Mouse (Mus musculus): Measurements from ENCODE around the gene Nisch. TPM values are rescaled to one million over a fixed set of nuclear protein-coding genes. Genes with fewer than 3 reads are reported as not detected.

The Nisch gene
- polyA plus RNA-seq, 1 experiment from 2014 or later = 407 TPM

GRCm38 (mm10) chr14:31200038-31200437 lies 16.7 kb downstream of the Nisch start:
- Histone ChIP-seq H3K36me3 (peaks cover 77% of the 10 kb centered on the region), H3K4me3 (replicated peaks) (no peak overlapping the region), H3K9ac (no peak overlapping the region), H3K9me3 (replicated peaks) (no peaks in the 10 kb centered on the region), H3K4me2 (replicated peaks) (no peak overlapping the region), H3K4me1 (peaks cover 32% of the 10 kb centered on the region), H3K27me3 (no peaks in the 10 kb centered on the region), H3K27ac (replicated peaks) (no peak overlapping the region)
- ATAC-seq (ENCODE audit: insufficient number of reproducible peaks, low FRiP score, low TSS enrichment, low read depth) = no peak
- WGBS = 88% methylated on average over 3 of the region's 3 CpGs

- WGBS = 88% methylated on average over 7 of the region's 7 CpGs
- no peak overlapping the region; the same call in 1 of the 2 replicates for H3K27ac ChIP-seq (replicated peaks)
- H3K4me3 ChIP-seq (replicated peaks) = no peak overlapping the region
- H3K9me3 ChIP-seq (replicated peaks) = no peaks in the 10 kb centered on the region
- no peak for ATAC-seq (ENCODE audit: insufficient number of reproducible peaks, low FRiP score, low TSS enrichment, low read depth)
- H3K4me1 ChIP-seq = peaks cover 32% of the 10 kb centered on the region
- no peaks in the 10 kb centered on the region for H3K27me3 ChIP-seq
- H3K9ac ChIP-seq = no peak overlapping the region
- H3K4me2 ChIP-seq (replicated peaks) = no peak overlapping the region
- peaks cover 80% of the 10 kb centered on the region for H3K36me3 ChIP-seq
These were observed 17.1 kb downstream of the Nisch start for GRCm38 (mm10) chr14:31199599-31199998.

- Histone ChIP-seq H3K4me1 (peaks cover 23% of the 10 kb centered on the region), H3K4me2 (replicated peaks) (no peak overlapping the region), H3K9ac (no peak overlapping the region), H3K27ac (replicated peaks) (peak overlapping the region; percentile 56), H3K9me3 (replicated peaks) (no peaks in the 10 kb centered on the region), H3K27me3 (no peaks in the 10 kb centered on the region), H3K36me3 (peaks cover 81% of the 10 kb centered on the region), H3K4me3 (replicated peaks) (no peak overlapping the region)
- peak; percentile 77 for ATAC-seq (ENCODE audit: insufficient number of reproducible peaks, low FRiP score, low TSS enrichment, low read depth)
- WGBS = 52% methylated on average over 16 of the region's 16 CpGs
These were observed 18.9 kb downstream of the Nisch start for GRCm38 (mm10) chr14:31197547-31198516.

GRCm38 (mm10) chr14:31195968-31196367 lies 20.8 kb downstream of the Nisch start:
- peaks cover 83% of the 10 kb centered on the region for H3K36me3 ChIP-seq

GRCm38 (mm10) chr14:31195521-31195920 lies 21.2 kb downstream of the Nisch start:
- Histone ChIP-seq H3K4me1 (peaks cover 21% of the 10 kb centered on the region), H3K9me3 (replicated peaks) (no peaks in the 10 kb centered on the region), H3K4me2 (replicated peaks) (no peak overlapping the region), H3K9ac (no peak overlapping the region), H3K27ac (replicated peaks) (0 out of 2 replicates have a peak overlapping the region, but pooled peaks have one; percentile 63), H3K36me3 (peaks cover 83% of the 10 kb centered on the region), H3K27me3 (no peaks in the 10 kb centered on the region), H3K4me3 (replicated peaks) (no peak overlapping the region)
- 87% methylated on average over 4 of the region's 4 CpGs for WGBS
- no peak for ATAC-seq (ENCODE audit: insufficient number of reproducible peaks, low FRiP score, low TSS enrichment, low read depth)

More at GRCm38 (mm10) chr14:31195968-31196367, 20.8 kb downstream of the Nisch start:
- 0 out of 2 replicates have a peak overlapping the region, but pooled peaks have one; percentile 63 for H3K27ac ChIP-seq (replicated peaks)
- no peaks in the 10 kb centered on the region for H3K27me3 ChIP-seq
- H3K4me2 ChIP-seq (replicated peaks) = no peak overlapping the region
- peaks cover 23% of the 10 kb centered on the region for H3K4me1 ChIP-seq
- no peak for ATAC-seq (ENCODE audit: insufficient number of reproducible peaks, low FRiP score, low TSS enrichment, low read depth)
- H3K9me3 ChIP-seq (replicated peaks) = no peaks in the 10 kb centered on the region
- H3K4me3 ChIP-seq (replicated peaks) = no peak overlapping the region
- no peak overlapping the region for H3K9ac ChIP-seq

GRCm38 (mm10) chr14:31194891-31195513 lies 21.7 kb downstream of the Nisch start:
- Histone ChIP-seq H3K9ac (no peak overlapping the region), H3K4me2 (replicated peaks) (no peak overlapping the region), H3K4me1 (peaks cover 16% of the 10 kb centered on the region), H3K27me3 (no peaks in the 10 kb centered on the region), H3K27ac (replicated peaks) (peak overlapping the region; percentile 63; the same call in 1 of the 2 replicates), H3K9me3 (replicated peaks) (no peaks in the 10 kb centered on the region), H3K36me3 (peaks cover 83% of the 10 kb centered on the region), H3K4me3 (replicated peaks) (no peak overlapping the region)
- WGBS = 66% methylated on average over 14 of the region's 14 CpGs
- no peak for ATAC-seq (ENCODE audit: insufficient number of reproducible peaks, low FRiP score, low TSS enrichment, low read depth)

- H3K4me3 ChIP-seq (replicated peaks) = no peak overlapping the region
- no peak for ATAC-seq (ENCODE audit: insufficient number of reproducible peaks, low FRiP score, low TSS enrichment, low read depth)
- H3K4me1 ChIP-seq = peaks cover 15% of the 10 kb centered on the region
- no peak overlapping the region for H3K4me2 ChIP-seq (replicated peaks)
- 89% methylated on average over 2 of the region's 2 CpGs for WGBS
- no peaks in the 10 kb centered on the region for H3K27me3 ChIP-seq
- no peaks in the 10 kb centered on the region for H3K9me3 ChIP-seq (replicated peaks)
- no peak overlapping the region for H3K9ac ChIP-seq
- H3K36me3 ChIP-seq = peaks cover 83% of the 10 kb centered on the region
- no peak overlapping the region for H3K27ac ChIP-seq (replicated peaks)
These were observed 22.3 kb downstream of the Nisch start for GRCm38 (mm10) chr14:31194441-31194840.

- 78% methylated on average over 7 of the region's 7 CpGs for WGBS
- ATAC-seq (ENCODE audit: insufficient number of reproducible peaks, low FRiP score, low TSS enrichment, low read depth) = no peak
- Histone ChIP-seq H3K9me3 (replicated peaks) (no peaks in the 10 kb centered on the region), H3K4me2 (replicated peaks) (no peak overlapping the region), H3K4me3 (replicated peaks) (no peak overlapping the region), H3K27me3 (no peaks in the 10 kb centered on the region), H3K36me3 (peaks cover 84% of the 10 kb centered on the region), H3K27ac (replicated peaks) (no peak overlapping the region), H3K9ac (no peak overlapping the region), H3K4me1 (peaks cover 15% of the 10 kb centered on the region)
These were observed 23.0 kb downstream of the Nisch start for GRCm38 (mm10) chr14:31193791-31194190.

GRCm38 (mm10) chr14:31191936-31192335 lies 24.8 kb downstream of the Nisch start:
- H3K36me3 ChIP-seq = peaks cover 94% of the 10 kb centered on the region
- H3K4me3 ChIP-seq (replicated peaks) = no peak overlapping the region
- no peak overlapping the region for H3K9ac ChIP-seq
- 56% methylated on average over 2 of the region's 2 CpGs for WGBS
- no peaks in the 10 kb centered on the region for H3K9me3 ChIP-seq (replicated peaks)
- H3K27me3 ChIP-seq = no peaks in the 10 kb centered on the region
- no peak overlapping the region for H3K4me2 ChIP-seq (replicated peaks)
- peaks cover 12% of the 10 kb centered on the region for H3K4me1 ChIP-seq
- ATAC-seq (ENCODE audit: insufficient number of reproducible peaks, low FRiP score, low TSS enrichment, low read depth) = no peak
- no peak overlapping the region for H3K27ac ChIP-seq (replicated peaks)

- Histone ChIP-seq H3K4me2 (replicated peaks) (no peak overlapping the region), H3K27me3 (no peaks in the 10 kb centered on the region), H3K9me3 (replicated peaks) (no peaks in the 10 kb centered on the region), H3K4me3 (replicated peaks) (no peak overlapping the region), H3K27ac (replicated peaks) (no peak overlapping the region), H3K9ac (no peak overlapping the region), H3K36me3 (peaks cover 97% of the 10 kb centered on the region), H3K4me1 (no peaks in the 10 kb centered on the region)
- 83% methylated on average over 3 of the region's 3 CpGs for WGBS
- ATAC-seq (ENCODE audit: insufficient number of reproducible peaks, low FRiP score, low TSS enrichment, low read depth) = no peak
These were observed 27.4 kb downstream of the Nisch start for GRCm38 (mm10) chr14:31189348-31189747.

- peaks cover 99% of the 10 kb centered on the region for H3K36me3 ChIP-seq
- no peak for ATAC-seq (ENCODE audit: insufficient number of reproducible peaks, low FRiP score, low TSS enrichment, low read depth)
- H3K27me3 ChIP-seq = no peaks in the 10 kb centered on the region
- no peak overlapping the region for H3K9ac ChIP-seq
- no peaks in the 10 kb centered on the region for H3K9me3 ChIP-seq (replicated peaks)
- no peaks in the 10 kb centered on the region for H3K4me1 ChIP-seq
- no peak overlapping the region for H3K27ac ChIP-seq (replicated peaks)
- H3K4me2 ChIP-seq (replicated peaks) = no peak overlapping the region
- 74% methylated on average over 6 of the region's 6 CpGs for WGBS
- no peak overlapping the region for H3K4me3 ChIP-seq (replicated peaks)
These were observed 28.0 kb downstream of the Nisch start for GRCm38 (mm10) chr14:31188771-31189181.

Measured in embryonic facial prominence, embryonic 15.5 days (tissue).